Mouse (Mus musculus) cerebellum, adult 2 months (tissue): Measurements from ENCODE around the gene Dcst1.

Experiments
- CTCF ChIP-seq: fragments of 200-500 bp; IDR thresholded peaks from 2 replicates; pipeline ENCODE4 v1.5.1; 2011; ENCODE audit warnings: low read depth, mild to moderate bottlenecking, control low read depth, low read length, moderate library complexity, borderline replicate concordance; ENCODE audit not compliant: insufficient read depth
- POLR2A ChIP-seq: fragments of 200-500 bp; IDR thresholded peaks from 2 replicates; pipeline ENCODE4 v1.6.1; 2011; ENCODE audit warnings: low read length, control low read depth, borderline replicate concordance; ENCODE audit not compliant: insufficient read depth

DNA sequence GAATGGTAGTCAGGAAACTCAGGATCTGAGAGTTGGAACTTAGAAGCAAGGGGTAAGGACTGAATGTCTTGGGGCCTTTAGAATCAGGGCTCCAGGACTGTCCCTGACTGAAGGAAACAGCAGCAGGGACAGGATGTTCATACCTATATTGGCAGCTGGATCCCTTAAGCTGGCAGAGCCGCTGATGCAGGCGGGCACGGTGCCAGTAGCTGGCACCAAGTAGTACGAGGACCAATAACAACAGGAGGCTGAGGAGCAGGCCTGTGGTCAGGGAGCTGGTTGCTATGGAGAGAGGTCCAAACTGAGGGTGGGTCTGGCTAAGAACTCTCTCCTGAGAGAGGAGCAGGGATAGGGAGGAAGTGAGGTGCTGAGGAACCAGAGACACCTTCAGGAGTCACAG is 23.3 kb downstream of the Dcst1 start:
- TF ChIP-seq CTCF (no peak), POLR2A (no peak)
